Mouse (Mus musculus) spleen, adult 18-20 months (tissue): ENCODE measurements around the gene Sh3tc1.
A peak's percentile ranks its signal among the peaks of the same experiment; 100 is the strongest.

Source experiments
- DNase-seq, 2 experiments: peaks; one replicate each; pipeline ENCODE4 v3.0.0; 2022; ENCODE audit warnings: mixed read lengths in 2 of 2

Sh3tc1 gene

DNA sequence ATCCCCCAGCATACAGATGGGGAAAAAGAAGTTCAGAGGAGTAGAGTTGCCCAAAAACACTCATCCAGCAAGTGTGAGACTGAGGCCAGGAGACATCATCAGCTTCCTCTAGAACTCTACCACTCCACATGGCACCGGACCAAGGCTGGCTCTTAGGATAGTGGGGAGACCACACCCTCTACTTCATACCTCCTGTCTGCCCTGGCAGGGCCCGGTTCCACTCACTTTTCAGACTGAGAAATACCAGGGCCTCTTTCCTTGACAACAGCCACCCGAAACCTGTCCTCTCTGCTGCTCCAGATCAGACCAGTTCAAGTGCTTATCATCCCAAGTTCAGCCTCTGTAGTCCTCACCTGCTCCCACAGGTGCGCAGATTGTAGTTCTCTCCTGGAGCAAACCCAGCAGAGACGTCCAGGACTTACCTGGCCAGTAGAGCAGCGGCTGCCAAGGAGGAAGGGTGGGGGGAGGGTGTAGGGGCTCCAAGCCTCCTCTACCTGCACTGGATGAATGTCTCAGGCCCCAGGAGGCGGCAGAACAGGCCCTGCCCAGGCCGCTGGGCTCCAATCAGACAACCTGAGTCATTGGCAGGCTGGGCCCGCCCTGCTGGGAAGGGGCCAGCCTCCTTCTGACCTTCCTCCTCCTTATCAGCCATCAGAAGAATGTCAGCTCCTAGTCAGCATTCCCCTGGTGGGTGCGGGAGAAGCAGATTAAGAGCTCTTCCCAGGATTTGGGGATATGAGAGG lies at the start of gene Sh3tc1:
Sh3tc1 (minus strand) TSS at position 452 of the 743 bp plus-strand sequence.
- DNase-seq, result no peak

DNA sequence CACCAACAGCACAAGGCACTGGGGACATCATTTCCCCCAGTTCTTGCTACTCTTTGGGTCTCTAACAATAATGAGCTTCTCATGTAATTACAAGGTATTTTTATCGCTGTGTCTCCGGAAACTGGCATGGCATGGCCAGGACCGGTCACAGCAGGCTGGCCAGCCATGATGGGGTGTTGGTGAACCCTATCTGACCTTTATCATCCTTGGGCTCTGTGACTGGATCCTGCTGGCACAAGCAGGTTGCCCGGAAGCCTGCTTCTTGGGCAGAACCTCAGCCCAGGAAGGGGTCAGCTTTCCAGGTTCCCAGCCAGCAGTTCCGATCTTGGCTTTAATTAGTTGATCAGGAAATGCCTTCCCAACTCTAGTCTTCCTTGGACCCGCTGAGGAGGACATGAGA lies 48.9 kb upstream of the Sh3tc1 start:
- DNase-seq, result no peak

DNA sequence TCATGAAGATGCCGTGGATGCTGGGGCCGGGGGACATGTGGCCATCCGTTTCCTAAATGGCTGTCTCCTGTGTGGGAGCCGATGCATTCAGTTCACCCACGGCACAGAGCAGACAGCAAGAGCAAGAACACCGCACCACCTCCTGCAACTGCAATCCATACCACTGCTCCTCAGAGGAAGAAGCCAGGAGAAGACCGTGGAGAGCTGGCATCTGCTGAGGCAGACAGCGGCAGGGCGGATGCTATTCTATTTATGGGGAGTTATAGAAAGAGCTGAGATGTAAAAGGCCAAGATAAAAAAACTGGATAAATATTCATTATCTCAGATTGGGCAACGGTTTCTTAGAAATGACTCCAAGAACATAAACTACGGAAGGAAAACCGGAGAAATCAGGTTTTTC lies 48.1 kb upstream of the Sh3tc1 start:
- DNase-seq, result no peak

DNA sequence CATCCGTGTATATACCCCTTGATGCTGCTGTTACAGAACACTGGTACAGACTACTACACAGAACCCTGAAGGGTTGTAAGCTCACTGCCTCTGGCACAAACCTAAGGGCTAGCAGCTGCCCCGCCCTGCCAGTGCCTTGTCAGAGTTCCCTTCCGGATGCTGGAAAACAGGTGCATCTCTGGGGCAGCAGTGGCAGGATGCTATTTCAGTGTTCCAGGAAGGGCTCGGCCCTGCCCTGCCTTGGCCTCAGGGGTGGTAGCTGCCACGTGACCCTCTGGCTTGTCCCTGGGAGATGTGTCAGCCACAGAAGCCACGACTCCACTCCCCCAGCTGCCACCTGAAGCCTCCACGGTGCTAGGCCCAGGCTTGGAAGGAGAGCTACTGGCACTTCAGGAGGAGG lies 46.1 kb upstream of the Sh3tc1 start:
- DNase-seq, result no peak

DNA sequence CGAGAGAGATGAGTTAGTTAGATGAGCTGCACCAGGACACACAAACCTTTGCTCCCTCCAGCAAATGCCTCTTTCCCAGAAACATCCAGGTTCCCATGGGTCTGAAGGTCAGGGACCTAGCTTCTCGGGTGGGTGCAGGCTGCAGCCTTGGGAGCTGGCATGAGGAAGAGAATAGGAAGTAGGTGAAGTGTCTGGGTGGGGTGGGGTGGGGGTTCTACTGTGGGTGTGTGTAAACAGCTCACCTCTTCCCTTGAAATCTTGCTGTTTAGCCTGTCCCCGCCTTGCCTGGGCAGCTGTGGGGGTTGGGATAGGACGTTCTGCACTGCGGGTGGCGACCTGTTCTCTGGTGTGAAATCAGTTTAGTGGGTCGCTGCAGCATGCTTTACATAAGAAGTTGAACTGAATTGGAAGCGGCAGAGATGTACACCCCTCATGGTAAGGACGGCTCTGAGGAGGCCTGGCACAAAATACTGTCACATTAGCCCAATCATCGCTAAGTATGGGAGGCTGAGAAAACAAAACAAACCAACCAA lies 42.9 kb upstream of the Sh3tc1 start:
- no peak for DNase-seq

DNA sequence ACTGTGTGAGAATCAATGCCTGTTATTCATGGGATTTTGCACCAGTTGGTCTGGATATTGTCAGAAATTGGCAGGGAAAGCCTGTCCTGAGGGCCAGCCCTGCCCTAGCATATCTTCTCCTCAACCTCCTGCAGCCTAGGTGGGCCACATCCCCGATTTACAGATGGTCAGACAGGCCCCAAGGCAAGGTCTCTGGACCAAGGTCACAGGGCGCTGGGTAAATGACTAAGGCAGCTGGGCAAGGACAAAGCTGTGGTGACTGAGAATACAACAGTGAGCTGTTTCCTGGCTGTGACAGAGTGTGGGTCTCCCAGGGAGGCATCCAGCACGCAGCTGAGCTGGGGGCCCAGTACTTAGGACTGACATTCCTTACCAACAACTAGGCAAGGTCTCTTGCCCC lies 41.3 kb upstream of the Sh3tc1 start:
- DNase-seq, result no peak

DNA sequence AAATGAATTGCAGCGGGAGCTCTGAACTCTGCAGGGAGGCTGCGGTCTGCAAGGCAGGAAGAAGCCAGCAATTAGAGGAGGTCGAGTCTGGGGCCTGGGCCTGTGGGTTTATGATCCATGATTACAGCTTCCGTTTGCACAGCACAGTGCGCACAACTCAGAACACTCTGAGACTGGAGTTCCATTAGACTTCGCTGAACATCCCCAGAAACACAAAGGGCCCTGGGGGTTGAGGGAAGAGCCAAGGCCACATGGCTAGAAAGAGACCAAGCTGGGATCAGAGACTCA lies 34.3 kb upstream of the Sh3tc1 start:
- no peak for DNase-seq

DNA sequence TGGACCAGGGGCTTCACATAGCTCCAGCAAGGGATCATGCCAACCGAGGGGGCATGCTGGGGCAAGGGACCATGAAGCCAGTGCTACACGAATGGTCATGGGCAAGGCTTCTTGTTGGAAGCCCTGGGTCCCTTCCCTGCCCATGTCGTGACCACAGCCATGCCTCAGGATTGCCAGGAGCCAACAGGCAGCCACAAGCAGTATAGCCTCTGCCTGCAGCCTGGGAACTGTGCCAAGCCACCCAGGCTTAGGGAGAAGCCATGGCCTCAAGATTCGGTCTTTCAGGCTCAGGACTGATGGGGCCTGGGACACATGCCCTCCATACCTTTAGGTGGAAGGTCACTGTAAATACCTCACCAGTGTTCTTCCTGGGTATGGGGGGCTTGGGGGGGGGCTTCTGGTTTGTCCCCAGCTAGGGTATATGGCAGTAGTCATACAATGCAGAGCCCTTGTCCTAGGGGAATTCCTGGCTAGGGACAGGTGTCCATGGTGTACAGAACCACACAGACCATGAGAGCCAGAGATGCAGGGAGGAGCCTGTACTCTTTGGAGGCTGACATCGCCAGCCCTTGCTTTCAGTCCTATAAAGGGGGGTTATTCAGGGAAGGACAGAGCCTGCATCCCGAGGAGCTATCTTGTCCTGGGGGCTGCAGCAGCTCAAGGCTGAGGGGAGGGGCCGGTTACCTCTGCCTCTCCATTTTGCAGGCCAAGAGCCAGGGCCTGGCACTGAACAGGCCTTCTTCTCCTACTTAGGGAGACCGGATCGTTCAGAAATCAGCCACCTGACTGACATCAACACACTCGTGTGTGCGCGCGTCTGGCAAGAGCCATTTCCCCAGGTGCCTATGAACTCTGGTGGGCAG lies 33.7 kb upstream of the Sh3tc1 start:
- DNase-seq, result no peak

DNA sequence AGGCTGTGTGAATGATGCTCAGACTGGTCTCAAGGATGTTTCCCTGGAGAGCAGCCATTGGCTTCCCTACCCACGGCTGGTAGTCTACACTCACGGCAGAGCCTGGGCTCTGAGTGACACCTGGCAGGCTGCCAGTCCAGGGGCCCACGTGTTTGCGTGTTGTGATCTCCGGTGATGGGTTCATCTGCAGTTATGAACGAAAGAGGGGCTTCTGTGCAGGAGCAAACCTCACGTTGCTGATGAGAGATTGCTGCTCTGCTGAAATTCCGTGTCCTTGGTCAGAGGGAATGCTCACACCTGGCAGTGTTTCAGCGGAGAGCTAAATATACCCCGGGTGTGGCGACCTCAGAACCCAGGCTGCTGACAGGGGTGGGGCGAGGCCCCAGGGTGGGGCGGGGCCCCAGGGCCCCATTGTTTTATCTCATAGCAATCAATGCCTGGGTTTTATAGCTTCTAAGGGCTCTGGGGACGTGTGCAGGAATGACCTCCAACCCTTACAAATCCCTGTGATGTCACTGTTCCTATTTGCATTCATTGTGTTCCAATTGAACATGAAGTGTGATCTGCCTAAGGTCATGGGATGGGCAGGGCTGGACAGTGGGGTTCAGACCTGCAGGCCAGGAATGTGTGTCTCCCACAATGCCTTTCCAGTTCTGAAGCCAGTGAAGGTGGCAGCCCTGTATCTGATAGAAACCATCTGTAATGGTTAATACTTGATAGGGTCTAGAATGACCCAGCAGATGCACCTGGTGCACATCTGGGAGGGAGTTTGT lies 31.3 kb upstream of the Sh3tc1 start:
- DNase-seq, result no peak

DNA sequence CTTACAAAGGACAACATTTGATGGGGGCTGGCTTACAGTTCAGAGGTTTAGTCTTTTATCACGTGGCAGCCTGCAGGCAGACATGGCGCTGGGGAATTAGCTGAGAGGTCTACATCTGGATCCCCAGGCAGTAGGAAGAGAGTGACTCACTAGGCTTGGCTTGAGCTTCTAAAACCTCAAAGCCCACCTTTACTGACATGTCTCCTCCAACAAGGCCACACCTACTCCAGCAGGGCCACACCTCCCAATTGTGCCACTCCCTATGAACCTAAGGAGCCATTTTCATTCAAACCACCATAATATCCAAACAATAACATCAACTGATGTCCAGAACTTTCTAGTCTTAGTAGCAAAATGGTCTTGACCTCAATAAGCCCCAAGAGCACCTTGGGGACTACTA lies 30.5 kb upstream of the Sh3tc1 start:
- no peak for DNase-seq

DNA sequence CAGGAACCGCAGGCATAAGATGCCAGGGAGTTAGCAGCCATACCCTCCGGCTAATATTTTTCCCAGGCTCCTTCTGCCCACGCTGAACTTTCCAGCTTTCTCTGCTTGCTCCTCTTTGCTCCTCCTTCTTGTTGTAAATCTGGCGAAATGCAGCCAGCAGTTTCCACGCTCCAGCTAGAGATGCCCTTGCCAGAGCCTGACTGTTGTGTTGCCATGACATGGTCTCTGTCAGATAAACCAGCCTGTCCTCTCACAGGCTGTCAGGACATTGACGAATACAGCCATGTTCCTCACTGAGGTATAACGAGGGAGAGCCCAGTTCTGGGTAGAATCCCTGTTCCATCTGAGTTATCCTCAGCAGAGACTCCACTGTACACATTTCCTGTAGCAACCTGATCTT lies 29.2 kb upstream of the Sh3tc1 start:
- no peak for DNase-seq

DNA sequence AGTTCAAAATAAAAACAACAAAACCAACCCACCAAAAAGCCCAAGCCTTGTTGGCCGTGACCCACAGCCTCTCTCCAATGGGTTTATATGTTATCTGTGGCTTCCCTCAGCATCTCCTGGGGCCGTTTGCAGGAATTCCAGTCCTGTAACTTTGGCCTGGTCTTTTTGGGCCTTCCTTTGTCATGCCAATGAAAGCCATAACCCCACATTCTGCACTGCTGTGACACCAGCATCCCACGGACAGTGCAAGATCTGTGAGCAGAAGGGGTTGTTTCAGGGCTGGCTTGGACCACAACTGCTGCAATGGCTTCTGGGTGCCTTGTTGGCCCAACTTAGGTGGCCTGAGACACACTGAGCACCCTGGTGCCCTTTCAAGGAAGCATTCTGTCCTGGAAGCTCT lies 28.7 kb upstream of the Sh3tc1 start:
- DNase-seq, result no peak

DNA sequence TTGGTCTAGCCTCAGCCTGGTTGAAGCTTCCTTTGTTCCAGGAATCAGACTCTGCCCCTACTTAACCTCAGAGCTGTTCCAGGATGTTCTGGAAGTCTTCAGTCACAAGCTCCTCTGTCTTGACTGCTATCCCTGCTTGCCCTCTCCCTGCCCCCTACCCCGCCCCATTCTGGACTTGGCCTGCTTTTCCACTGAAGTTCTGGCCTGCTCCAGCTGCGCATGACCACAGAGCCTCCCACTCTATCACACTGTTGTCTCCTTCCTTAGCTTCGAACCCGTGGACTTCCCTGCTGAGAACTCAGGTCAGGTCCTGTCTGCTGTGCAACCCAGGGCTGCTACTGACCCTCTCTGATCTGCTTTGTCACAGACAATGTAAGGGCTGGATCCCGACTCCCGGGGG lies 26.1 kb upstream of the Sh3tc1 start:
- no peak for DNase-seq

DNA sequence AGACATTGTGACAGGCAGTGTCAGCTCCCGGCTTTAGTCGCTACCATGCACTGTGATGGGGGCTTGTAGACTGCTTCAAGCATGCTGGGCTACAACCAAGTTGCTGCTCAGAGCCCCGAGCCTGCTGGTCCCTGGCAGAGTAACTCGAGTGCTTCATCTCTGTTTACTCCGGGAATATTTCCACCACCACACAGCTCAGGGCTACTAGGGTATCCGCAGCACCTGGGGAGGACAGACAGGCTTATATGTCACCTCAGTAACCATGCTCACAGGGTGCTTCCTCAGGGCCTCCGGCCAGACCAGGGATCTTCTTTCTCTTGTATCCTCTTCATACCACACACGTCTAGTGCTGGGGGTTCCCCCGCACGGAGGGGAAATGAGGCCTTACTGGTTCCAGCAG lies 23.1 kb upstream of the Sh3tc1 start:
- no peak for DNase-seq

DNA sequence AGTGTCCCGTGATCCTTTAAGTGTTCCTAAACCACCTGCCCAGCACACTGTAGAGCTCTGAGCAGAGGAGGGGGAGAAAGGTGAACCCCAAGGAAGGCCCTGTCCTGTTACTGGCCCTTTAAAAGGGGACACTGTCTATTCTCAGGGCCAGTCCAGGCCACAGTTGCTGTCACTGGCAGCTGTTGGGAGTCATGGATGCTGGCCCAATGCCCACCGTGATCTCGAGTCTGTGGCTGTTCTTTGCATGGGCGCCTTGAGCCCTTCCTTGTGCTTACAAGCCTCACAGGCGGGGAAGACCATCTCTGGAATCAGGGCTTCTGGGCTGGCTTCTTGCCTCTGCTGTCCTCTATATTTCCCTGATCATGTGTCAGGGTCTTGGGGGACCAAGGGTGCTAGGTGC lies 22.6 kb upstream of the Sh3tc1 start:
- DNase-seq, result no peak

DNA sequence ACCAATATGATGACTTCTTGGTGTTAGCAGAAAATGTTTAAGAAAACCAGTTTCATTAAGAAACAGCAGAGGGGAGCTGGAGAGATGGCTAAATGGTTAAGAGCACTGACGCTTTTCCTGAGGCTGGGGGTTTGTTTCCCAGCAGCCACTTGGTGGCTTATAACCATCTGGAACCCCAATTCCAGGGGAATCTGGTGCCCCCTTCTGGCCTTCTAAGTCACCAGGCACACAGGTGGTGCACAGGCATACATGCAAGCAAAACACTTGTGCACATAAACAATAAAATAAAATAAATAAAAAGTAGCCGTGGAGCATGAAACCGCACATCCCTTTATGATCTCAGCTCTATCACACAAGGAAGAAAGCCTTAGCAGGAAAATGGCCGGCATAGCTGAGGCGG lies 21.5 kb upstream of the Sh3tc1 start:
- DNase-seq, result no peak

DNA sequence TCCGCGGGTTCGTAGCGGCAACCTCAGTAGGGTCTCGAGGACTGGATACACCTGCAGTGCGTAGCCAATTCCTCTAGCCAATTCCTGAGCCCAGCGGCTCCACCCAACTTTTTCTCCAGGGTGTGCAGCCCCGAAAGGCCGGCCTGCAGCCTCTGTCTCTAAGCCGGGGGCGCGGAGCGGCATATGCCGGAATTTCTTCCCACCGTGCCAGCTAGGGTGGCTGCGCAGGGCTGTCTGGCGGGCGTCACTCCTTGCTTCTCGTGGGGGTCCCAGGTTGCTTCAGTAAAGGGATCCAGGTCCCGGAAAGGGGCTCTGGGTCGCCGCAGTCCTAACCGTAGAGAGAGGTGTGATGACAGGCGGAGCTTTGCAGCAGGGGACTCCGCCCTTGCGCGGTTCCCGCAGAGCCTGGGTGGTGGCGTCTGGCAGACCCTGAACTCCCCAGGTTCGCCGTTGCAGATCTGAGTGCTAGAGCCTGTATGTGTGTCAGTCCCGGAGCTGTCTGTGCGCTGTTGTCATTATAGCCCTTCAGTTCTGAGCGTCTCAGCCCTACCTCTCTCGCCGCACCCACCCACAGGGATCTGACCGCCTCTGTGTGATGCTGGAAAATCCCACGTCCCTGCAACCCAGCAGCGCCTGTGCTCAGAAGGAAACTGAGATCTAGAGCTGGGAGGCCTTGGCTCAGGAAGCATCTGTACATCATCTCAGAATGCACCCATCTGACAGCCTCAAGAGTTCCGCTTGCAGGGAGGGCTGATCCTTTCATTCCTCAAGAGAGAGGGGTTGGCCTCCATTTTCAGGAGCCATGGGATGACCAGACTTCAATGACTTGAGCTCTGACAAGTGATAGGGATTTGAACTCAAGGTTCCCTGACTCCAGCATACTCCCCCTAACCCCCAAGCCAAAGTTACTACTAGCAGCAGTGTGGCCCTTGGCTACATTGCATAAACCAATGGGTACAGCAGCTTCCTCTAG lies 18.6 kb upstream of the Sh3tc1 start:
- no peak for DNase-seq

DNA sequence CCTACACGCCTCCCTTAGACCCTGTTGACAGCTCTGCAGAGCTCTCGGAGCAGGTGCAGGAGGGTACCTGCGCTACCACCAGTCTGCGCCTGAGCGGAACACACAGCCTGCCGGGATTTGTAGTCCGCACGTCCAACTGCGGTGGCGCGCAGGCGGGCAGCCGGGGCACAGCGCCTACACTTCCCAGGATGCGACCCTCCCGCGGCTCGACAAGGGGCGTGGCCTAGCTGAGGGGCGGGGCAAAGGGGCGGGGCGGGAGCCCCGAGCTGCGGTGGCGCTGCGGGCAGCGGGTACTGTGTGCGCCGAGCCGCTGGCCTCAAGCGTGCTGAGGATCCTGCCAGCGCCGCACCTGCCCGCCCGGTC lies 17.8 kb upstream of the Sh3tc1 start, which contains the start of gene Ablim2:
Ablim2 (plus strand) TSS at position 242 of the 363 bp plus-strand sequence.
- DNase-seq, result peak; percentile 86 to 89

DNA sequence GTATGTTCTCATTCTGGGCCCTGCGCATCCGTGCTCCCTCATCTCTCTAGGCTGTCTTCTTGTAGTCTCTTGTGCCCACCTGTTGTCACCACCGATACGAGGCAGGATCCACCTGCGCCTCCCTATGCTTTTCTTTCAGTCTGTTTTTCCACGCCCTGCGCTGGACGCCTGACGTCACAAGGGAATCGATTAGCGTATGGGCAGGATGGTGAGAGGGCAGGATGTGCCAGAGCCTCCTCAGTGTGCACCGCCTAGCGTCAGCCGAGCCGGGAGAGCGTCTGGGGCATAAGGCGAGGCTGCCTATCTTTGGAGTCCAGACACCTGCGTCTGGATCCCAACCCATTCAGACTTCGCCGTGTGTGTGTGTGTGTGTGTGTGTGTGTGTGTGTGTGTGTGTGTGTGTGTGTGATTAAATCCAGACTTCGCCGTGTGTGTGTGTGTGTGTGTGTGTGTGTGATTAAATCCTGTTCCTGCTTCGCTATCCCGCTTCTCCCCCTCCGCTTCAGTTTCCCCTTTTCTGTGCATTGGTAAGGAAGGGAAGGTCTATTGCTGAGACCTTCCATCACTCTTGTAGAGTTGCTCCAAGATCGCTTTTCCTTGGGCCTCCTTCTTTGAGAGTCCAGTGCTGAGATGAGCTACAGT lies 17.3 kb upstream of the Sh3tc1 start:
- peak; percentile 30 to 38 for DNase-seq

DNA sequence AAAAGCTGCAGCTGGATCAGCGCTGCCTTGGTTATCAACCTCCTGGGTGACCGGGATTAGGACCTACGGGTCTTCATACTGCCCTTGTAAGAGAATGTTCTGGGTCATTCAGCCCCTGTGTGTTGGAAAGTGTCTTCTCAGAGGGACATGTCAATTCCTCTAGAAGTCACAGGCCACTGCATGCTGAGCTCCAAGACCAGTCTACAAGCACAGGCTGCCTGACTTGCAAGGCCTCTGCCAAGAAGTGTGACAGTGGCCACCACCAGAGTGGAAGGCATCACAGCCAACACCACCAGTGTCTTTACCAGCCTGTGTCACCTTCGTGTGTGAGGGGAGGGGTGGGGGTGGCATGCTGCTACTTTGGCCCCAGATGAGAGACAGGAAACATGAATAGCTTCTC lies 16.2 kb upstream of the Sh3tc1 start:
- no peak for DNase-seq

DNA sequence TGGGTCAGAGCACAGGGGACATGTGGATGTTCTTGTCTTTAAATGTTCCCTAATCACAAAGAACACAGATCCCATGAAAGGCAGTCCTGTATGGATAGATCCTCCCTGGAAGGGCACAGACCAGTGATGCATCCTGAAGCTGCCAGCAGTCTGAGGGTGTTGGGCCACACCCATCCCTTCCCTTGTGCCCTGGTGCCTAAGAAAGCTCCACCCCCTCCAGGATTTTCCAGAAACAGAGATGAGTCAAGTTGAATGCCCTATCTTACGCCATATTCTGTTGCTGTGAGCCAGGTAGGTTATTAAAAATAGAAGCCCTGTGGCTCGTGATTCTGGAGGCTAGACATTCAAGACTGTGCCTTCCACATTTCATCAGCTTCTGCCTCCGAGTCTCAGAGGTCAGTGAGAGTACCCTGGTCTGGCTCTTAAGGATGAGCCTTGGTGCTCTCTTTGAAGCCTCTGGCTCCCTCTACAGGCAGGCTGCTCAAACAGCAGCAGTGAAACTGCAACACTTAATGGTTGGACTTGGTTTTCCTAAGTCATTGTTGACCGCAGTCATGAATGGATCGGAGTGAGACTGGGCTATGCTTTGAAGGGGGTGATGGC lies 15.4 kb upstream of the Sh3tc1 start:
- DNase-seq, result peak; percentile 23 to 53
